Comparison of ENCODE assay signal across 10 mouse cellular contexts in genomic region chr6:119428611-119429010, GRCm38 (mm10). TPM values are rescaled to one million over a fixed set of nuclear protein-coding genes. Genes with fewer than 3 reads are reported as not detected.
A peak's percentile ranks its signal among the peaks of the same experiment; 100 is the strongest.
DNase-seq lines count a peak whose midpoint lies in the region; ATAC-seq and TF ChIP-seq lines count a peak whose summit lies in the region.
"Had no signal": no experiment of that assay in that cellular context is flagged by ENCODE, and none has a peak within 500 bp of the region (broad histone marks: within the 10 kb centered on the region; RNA-seq: fewer than 3 reads in every experiment).

No protein-coding gene starts in this region.

- H3K9me3 ChIP-seq in heart, embryonic 12.5 days (replicated peaks), result no peaks in the 10 kb centered on the region

- no peaks in the 10 kb centered on the region; the same call in 1 of the 2 replicates for H3K36me3 ChIP-seq in heart, embryonic 12.5 days

- no peak overlapping the region for H3K27ac ChIP-seq in heart, embryonic 12.5 days (ENCODE audit: poor library complexity, severe bottlenecking)
- no peak overlapping the region for H3K27ac ChIP-seq in bone marrow macrophage, adult 2 months (ENCODE audit: insufficient read depth, low read depth, low read length)

- ATAC-seq in heart, embryonic 12.5 days (ENCODE audit: insufficient number of reproducible peaks, low FRiP score), result no peak
- peak; percentile 43; the same call in 1 of the 2 replicates for ATAC-seq in megakaryocyte, adult 5-6 weeks (ENCODE audit: poor library complexity, severe bottlenecking)
- ATAC-seq in frontal cortex, adult (ENCODE audit: low TSS enrichment), result no peak

- TF ChIP-seq CTCF in bone marrow macrophage, adult 2 months (IDR thresholded peaks at IDR 0.05; ENCODE audit: low read depth, low read length), result peak; percentile 30; the same call in 1 of the 2 replicates

- WGBS in heart, embryonic 12.5 days, result 79% methylated on average over 3 of the region's 3 CpGs

- H3K4me2 ChIP-seq in heart, embryonic 12.5 days, result no peak overlapping the region

- peaks cover 5% of the 10 kb centered on the region for H3K4me1 ChIP-seq in heart, embryonic 12.5 days (replicated peaks)
- no peaks in the 10 kb centered on the region for H3K4me1 ChIP-seq in bone marrow macrophage, adult 2 months (ENCODE audit: control insufficient read depth, insufficient read depth, low read length)

- peak; percentile 39 for DNase-seq in heart, postnatal 4 days
- peak; percentile 67 for DNase-seq in B cell, adult 2 months
- DNase-seq in ovary, postnatal 14 days (ENCODE audit: low spot score), result no peak
- no peak for DNase-seq in adrenal gland, adult 8-10 months
- DNase-seq: right cerebral cortex, adult 18-20 months had no signal

- no peak for TF ChIP-seq POLR2A in bone marrow macrophage, adult 2 months (IDR thresholded peaks at IDR 0.05; ENCODE audit: borderline replicate concordance, low read depth, low read length)

- H3K9ac ChIP-seq in heart, embryonic 12.5 days, result no peak overlapping the region

- H3K4me3 ChIP-seq in heart, embryonic 12.5 days, result no peak overlapping the region
- no peak overlapping the region for H3K4me3 ChIP-seq in bone marrow macrophage, adult 2 months (ENCODE audit: insufficient read depth, low read length)
- H3K4me3 ChIP-seq: megakaryocyte, embryonic 14.5 days had no signal

- H3K27me3 ChIP-seq in heart, embryonic 12.5 days (replicated peaks), result no peaks in the 10 kb centered on the region

RNA-seq across cellular contexts. Expression of gene Adipor2, which starts 11.1 kb away (rescaled TPM):
- total RNA-seq in heart, postnatal 4 days (2021), result 10 to 100 TPM; 55.5 to 55.7 TPM
- polyA plus RNA-seq in heart, embryonic 12.5 days (2016; fragmentation: Nextera tagmentation; extraction: Ambion mirVana), result 27.8 and 30.2 TPM in 2 replicates
- 67.6 and 71.2 TPM in 2 replicates for polyA plus RNA-seq in bone marrow macrophage, adult 2 months (2012; ENCODE audit: insufficient read depth, insufficient read length, missing spikeins)
- 64.1 and 69.9 TPM in 2 replicates for total RNA-seq in megakaryocyte, adult 5-6 weeks (2015)
- 94.1 and 98.6 TPM in 2 replicates for total RNA-seq in megakaryocyte, adult 5-6 weeks (2017)
- 100 to 1,000 TPM in 3 of 4 experiments, 10 to 100 TPM in 1; 81.4 to 148 (median 128) TPM for total RNA-seq in adrenal gland, adult 8-10 months (2022)

RNA-seq across cellular contexts. Expression of gene Fbxl14, which starts 50.9 kb away (rescaled TPM):
- total RNA-seq in heart, postnatal 4 days (2021), result 10 to 100 TPM; 22.6 to 23.1 TPM
- polyA plus RNA-seq in heart, embryonic 12.5 days (2016; fragmentation: Nextera tagmentation; extraction: Ambion mirVana), result 4.0 and 4.1 TPM in 2 replicates
- 30.7 and 34.3 TPM in 2 replicates for polyA plus RNA-seq in bone marrow macrophage, adult 2 months (2012; ENCODE audit: insufficient read depth, insufficient read length, missing spikeins)
- 38.4 and 40.4 TPM in 2 replicates for total RNA-seq in megakaryocyte, adult 5-6 weeks (2015)
- 40.1 and 42.2 TPM in 2 replicates for total RNA-seq in megakaryocyte, adult 5-6 weeks (2017)
- 10 to 100 TPM; 35.2 to 38.8 (median 36.3) TPM for total RNA-seq in adrenal gland, adult 8-10 months (2022)

Comparison
In these comparisons a context has a peak if more than half of its experiments do, and no peak if none do; other contexts are left out.
1. DNase-seq: peak in heart, postnatal 4 days (single experiment) and B cell, adult 2 months (2 of 2); none in ovary, postnatal 14 days (single experiment) and adrenal gland, adult 8-10 months (single experiment).